Mouse (Mus musculus) hematopoietic stem cell, adult 5-6 weeks (primary cell): ENCODE results near the gene Tnni3. TPM values are rescaled to one million over a fixed set of nuclear protein-coding genes. Genes with fewer than 3 reads are reported as not detected.

Experiments
- ATAC-seq, 2 experiments: fragments of 125-278 bp in 1 of 2; replicated peaks in 1 of 2; 2 replicates each; pipeline ENCODE4 v1.8.0; 2016 to 2017; ENCODE audit warnings: inconsistent platforms in 2 of 2, mild to moderate bottlenecking in 2 of 2, moderate number of reproducible peaks in 2 of 2, low read depth in 1 of 2, moderate TSS enrichment in 1 of 2; ENCODE audit not compliant: low FRiP score in 2 of 2, poor library complexity in 2 of 2, severe bottlenecking in 2 of 2, insufficient read depth in 1 of 2, low TSS enrichment in 1 of 2
- total RNA-seq: library from RNA; stranded (forward); fragments of 172-1452, 232-1000 nt; gene quantifications from 2 replicates; pipeline ENCODE4 v1.2.3, GENCODE M21; 2017

Gene Tnni3
- total RNA-seq, 1 experiment from 2014 or later, result 7.0 TPM

DNA sequence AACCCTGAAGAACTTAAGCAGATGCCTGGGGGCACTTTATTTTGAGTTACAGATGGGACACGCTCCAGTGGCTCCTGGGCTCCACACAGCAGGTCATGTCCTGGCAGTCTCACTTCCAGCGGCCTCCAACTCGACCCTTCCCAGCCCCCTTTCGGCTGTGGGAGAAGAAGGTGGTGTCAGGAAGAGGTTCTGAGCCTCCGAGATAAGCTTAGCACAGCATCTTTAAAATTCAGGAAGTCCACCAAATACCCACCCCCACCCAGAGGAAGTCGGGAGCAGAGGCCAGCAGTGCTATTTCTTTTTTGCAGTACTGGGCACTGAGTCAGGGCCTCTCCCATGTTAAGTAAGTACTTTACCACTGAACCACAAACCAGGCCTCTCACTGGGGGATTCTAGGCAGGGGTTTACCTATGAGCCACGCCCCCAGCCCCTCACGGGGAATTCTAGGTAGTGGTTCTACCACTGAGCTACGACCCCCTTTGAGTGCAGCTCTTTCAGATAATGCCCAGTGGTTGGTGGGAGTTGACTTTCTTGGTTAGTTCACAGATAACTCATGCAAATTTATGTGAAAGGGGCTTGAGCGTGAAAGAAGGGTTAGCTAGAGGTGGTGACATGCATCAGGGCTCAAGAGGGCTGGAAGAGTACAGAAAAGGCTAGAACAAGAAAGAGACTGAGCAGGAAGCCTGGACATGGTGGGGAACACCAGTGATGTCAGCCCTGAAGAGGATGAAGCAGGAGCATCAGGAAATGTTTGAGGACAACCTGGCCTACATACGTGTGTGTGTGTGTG lies 19.2 kb downstream of the Tnni3 start:
- ATAC-seq, result peak; percentile 33 to 51; a peak in 2 of 4 replicates

DNA sequence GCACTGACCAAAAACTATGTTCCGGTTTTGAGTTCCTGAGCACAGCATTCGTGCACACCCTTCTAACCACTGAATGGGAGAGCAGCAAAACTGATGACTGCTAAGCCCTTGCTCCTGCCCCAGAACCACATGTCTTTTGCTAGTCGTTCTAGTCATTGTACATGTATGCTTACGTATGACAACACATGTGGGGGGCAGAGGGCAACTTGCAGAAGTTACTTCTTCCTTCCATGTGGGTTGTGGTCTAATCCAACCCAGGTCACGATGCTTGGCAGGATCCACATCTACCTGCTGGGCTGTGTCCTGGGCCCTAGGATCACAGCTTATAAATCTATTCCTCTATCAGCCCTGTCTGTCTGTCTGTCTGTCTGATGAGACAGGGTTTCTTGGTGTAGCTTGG lies 20.2 kb downstream of the Tnni3 start:
- ATAC-seq, result 0 out of 4 replicates have a peak, but pooled peaks of 1 of the 2 experiments have one; percentile 23

DNA sequence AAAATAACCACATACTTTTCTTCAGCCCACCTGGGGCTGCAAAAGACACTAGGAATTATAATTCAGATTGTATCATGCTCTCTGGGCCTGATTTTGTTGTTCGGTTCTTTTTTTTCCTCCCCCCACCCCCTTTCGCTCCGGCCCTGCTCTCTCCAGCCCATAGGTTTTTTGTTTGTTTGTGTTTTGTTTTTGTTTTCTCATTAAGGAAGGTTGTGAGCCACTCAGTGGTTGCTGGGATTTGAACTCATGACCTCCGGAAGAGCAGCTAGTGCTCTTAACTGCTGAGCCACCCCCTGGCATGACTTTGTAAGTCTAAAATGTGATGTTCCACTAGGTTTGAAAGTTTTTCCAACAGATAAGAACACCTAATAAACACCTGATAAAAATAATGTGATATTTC lies 20.9 kb downstream of the Tnni3 start:
- ATAC-seq, result no peak

DNA sequence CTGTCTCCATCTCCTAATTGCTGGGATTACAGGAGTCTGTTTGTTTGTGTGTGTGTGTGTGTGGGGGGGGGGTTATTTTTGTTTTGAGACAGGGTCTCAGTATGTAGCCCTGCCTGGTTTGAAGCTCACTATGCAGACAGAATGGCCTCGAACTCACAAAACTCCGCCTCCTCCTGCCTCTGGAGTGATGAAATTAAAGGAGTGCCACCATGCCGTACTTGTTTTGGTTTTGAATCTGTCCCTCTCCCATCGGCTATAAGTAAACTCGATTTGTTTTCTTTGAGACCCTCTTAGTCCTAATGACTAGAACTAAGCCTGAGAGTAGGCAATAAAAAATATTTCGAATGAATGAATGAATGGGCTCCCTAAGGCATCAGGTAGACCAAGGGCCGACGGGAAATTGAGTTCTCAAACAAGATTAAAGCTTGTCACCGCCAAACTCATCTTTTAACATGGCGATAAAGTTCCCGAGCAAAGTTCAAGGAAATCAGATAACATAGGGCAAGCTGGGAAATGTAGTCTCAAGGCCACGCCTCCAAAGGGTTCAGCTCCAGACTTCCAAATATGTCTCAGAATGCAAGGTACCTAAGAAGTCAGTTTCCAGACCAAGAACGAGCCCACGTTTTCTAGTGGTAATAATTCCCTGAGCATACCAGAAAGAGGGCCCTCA lies 21.5 kb downstream of the Tnni3 start:
- ATAC-seq, result no peak

DNA sequence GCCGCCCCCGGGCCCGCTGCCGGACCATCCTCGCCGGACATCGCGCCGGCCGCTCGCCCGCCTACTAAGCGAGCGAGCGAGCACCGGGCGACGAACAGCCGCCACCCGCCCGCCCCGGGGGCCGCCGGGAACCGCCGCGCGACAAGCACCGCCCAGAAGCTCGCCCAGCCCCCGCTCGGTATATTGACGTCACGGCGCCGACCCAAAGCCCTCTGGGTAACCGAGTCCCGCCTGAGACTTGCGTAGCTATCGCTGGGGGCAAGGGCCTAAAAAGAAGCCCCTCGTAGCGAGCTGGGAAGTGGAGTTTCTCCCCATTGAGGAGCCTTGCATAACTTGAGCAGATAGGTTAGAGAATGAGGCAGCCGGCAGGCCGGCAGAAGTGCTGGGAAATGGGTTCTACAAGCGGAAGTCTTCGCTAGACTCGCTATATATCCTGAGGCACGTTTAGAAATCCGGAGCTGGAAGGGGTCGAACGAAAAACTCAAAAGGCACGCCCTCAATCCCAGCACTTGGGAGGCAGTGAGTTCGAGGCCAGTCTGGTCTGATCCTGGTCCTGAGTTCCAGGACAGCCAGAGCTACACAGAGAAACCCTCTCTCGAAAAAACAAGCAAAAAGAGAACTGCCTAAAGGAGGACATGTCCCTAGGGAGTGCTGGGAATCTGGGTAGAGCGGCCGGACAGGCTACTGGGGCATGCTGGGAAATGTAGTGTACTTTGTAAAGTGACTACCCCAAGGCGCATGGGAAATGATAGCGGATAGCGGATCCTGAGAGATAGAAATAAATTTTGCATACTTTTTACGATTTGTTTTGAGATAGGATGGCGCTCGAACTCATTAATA lies 22.3 kb downstream of the Tnni3 start, which contains the start of gene Ppp1r12c:
TSS of gene Ppp1r12c (minus strand) at position 123 of the 840 bp plus-strand sequence.
- ATAC-seq, result peak; percentile 68 to 79

DNA sequence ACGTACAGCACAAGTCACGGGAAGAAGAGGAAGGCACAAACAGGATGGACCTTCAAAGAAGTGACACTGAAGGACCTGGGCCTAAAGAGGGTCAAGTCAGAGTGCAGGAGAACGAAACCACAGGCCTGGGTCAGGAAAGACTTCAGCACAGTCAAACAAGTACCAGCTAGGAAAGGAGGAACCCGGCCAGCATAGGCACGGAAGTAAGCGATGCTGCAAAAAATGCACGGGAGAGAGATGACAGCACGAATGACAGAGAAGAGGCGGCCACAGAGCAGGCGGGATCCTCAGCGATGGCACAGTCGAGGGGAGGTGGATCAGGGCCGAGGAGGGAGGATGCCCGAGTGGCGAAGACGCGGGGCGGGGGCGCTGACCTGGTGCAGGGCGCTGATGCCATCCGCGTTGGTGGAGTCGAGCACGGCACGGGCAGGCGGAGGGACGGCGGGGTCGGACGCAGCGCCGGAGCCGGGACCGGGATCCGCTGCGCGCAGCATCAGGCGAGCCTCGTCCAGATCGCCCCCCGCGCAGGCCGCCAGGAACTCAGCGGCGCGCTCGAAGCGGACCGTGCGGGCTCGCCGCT lies 23.0 kb downstream of the Tnni3 start:
- ATAC-seq, result peak in 1 of 2 experiments; percentile 23; a peak in 2 of 4 replicates

DNA sequence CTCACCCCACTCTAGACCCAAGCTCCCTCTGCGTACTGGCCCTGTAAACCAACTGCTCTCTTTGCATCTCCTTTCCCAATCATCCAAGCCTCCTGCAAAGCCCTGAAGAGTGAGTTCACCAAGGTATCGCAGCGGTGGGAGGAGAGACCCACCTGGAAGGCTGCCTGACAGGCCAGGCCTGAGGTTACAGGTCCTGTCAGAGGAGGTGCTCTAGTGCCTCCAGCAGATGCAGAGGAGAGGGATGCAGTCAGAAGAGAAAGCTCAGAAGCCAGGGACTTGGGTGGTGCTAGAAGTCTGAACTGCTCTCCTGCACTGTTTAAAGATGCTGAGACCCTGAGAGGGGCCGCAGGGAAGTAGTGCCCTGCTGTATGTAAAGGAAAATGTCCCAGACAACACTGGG lies 25.0 kb downstream of the Tnni3 start:
- ATAC-seq, result no peak

DNA sequence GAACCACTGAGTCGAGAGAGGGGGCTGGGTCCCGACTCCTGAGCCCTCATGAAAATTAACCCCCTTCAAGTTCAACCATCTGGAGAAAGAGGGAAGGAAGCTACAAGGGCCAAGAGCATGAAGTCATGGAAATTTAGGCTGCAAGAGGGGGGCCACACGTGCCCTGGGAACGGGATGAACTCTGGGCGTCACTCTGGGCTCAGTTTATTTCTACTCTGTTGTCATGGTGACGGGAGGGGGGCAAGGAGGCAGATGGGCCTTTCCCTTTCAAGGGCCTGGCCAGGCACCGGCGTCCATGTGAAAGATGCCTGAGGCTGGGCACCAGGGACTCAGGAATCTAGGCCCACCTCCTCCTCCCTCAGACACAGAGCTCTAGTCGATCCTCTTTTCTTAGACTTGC lies 25.8 kb downstream of the Tnni3 start:
- peak in 1 of 2 experiments; percentile 15; a peak in 1 of 4 replicates for ATAC-seq

DNA sequence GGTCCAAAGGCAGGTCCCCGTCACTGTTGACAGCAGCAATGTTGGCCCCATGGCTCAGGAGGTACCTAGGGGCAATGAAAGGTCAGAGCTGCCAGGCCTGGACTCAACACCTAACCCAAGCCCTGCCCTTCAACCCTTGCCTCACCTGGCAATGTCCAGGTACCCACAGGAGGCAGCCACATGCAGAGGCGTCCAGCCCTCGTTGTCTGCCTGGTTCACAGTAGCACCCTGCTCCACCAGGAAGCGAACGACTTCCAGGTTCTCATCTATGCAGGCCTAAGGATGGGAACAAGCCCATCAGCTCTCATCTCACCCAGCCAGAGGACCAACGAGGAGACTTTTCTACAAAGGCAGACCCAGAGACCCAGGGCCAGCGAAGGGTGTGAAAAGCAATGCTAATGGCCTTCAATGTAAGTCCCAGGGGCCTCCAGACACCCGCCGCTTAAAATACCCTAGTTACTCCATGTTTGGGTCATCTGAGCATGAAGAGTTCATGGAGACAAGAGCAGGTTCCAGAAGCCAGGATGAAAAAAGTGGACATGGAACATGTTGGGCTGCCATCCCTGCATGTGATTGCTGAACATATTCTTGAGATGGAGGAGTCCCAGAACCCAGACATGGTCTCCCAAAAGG lies 26.6 kb downstream of the Tnni3 start:
- no peak for ATAC-seq

DNA sequence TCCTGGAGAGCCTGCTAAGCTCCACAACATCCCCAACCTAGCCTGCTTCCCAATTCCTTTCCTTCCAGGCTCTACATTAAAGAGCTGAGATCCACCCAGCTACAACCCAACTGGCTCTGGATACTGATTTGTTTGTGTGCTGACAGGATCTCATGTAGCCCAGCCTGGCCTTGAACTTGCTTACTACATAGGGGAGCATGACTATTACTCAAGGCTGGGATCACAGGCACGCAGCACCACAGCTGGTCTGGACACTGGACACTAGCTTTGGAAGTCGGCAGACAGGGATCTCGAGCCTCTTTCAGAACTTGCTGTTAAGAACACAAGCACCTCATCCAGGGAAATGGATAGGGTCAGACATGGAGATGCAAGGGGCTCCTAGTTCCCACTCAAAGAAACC lies 27.6 kb downstream of the Tnni3 start:
- no peak for ATAC-seq

DNA sequence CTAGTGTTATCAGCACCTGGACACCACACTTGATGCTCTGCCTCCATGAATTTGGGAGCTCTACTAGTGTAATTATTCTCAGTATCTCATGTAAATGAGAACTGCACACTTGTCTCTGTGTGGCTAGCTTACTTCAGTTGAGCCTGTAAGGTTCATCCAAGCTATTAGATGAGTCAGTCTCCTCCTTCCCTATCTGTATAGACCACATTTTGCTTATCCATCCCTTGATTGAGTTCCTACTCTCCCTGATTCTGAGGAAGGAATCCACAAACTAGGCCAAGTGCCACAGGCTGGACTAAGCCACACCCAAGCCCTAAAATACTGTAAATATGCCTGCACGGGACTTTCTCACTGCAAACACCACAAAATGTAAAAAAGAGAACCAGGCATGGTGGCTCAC lies 30.0 kb downstream of the Tnni3 start:
- no peak for ATAC-seq

DNA sequence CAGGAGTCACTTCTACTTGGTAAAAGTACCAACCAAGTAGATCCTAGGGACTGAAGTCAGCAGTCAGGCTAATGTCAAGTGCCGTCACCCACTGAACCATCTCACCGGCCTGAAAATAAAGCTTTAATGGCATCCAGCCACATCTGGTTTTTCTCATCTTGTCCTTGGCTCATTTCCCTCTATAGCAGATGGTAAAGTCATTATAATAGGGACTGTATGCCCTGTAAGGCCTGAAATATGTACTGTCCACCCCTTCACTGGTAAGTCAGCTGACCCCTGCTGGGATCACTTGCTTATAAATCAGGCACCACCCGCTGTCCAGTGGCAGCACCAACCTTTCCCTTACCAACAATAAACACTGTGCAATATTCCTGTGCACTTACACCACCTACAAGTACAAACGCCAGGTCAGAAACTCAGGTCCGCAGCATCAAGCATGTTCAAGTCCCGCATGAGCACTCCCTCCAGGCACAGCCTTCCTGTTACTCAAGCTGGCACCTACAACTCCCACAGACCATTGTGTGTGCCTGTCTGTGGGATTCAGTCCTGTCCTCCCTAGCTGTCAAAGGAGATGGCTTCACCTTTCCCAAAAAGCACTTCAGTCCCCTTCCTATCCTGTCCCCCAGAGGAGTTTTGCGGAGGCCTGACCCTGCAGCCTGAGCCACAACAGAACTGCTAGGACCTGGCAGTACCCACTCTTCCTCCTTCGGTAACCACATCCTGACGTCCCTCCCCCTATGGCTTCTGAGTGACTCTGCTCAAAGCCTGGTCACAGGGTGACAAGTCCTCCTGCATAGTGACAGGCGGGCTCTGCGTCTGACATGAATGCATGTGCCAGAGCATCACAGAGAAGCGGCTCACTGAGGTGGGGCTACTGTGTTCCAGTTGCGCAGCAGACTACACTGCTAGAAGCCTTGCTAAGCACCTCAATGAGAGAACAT lies 31.5 kb downstream of the Tnni3 start:
- ATAC-seq, result peak; percentile 95 to 99

DNA sequence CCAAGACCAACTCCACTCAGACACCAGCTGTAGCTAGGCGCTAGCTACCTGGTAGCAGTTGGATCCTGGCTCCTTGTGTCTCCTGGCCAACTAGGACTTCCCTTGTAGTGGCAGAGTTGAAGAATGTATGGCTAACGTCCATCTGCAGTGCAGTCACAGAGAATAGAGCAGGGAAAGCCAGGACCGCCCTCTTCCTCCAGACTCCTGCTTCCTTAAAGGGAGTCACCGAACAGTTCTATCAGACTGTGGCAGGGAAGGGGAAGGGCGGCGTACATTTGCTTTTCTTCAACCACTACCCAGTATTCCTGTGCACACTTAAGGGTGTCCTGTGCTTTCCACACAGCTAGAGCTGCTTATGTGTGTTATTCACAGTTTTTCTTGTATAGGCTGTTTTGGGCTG lies 32.7 kb downstream of the Tnni3 start:
- no peak for ATAC-seq

DNA sequence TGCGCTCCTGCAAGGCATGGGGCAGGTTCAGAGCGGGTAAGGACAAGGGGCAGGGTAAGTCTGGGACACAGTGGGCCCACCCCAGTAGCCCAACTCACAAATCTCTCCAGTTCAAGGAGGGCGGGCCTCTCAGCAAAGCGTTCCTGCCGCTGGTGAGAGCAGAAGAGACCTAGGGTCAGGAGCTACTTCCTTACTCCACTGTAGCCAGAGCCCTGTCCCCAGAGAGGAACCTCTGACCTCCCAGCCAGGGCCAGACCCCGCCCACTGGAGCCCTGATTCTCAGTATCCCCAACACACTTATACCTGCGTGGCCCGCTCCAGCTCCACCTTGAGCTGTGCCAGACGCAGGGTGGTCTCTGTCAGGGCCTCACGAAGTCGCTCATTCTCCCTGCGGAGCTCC lies 41.7 kb downstream of the Tnni3 start:
- no peak for ATAC-seq

DNA sequence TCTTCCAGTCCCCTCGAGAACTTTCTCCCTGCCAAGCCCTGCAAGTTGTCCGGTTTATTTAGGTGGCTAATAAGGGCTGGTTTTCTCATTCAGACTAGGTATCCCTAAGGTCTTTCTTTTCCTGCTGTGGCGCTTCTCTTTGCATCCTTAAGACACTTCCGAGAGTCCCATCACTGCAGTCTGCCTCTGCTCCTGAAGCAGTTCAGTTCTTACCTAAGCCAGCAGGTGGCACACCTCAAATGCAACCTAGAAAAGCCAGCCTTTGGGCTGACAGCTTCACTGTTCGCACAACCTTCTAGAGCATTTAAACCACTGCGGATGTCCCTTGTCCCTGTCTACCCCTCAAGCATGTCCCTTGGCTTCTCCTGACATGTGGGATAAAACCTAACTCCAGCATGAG lies 44.4 kb downstream of the Tnni3 start:
- ATAC-seq, result peak; percentile 49 to 56; a peak in 3 of 4 replicates

DNA sequence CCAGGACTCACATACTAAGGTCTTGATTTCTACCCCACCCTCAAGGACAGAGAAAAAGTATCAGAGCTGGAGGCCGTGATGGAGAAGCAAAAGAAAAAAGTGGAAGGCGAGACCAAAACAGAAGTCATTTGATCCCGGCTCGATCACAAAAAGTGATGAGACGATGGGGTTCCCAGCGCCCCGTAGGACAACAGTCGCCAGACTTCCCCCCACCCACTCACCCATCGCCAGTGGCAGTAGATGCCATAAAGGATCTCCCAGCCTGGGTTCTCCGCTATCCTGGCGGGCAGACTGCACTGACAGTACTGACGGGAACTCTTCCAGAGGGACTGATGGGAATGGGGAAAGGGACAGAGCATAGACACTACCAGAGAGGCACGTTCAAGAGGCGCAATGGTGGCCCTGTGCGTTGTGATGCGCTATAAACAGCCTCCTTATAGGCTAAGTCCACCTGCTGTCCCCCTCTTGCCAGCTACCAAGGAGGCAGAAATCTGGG lies 45.2 kb downstream of the Tnni3 start:
- no peak for ATAC-seq
